In genomic region chr4:58085340-58085739, GRCm38 (mm10) we compare ENCODE assay signal across 18 mouse cellular contexts.
A peak's percentile ranks its signal among the peaks of the same experiment; 100 is the strongest.
DNase-seq lines count a peak whose midpoint lies in the region; ATAC-seq and TF ChIP-seq lines count a peak whose summit lies in the region.
"Had no signal": no experiment of that assay in that cellular context is flagged by ENCODE, and none has a peak within 500 bp of the region (broad histone marks: within the 10 kb centered on the region; RNA-seq: fewer than 3 reads in every experiment).

No protein-coding gene starts in this region.

- DNase-seq in kidney, adult 2 months: no peak
- no peak for DNase-seq in kidney, postnatal 4 days
- DNase-seq in midbrain, postnatal 0 days (ENCODE audit: low spot score): no peak
- no peak for DNase-seq in midbrain, embryonic 10.5 days (ENCODE audit: low spot score)
- peak; percentile 43 for DNase-seq in R1 (ENCODE audit: low read depth, low spot score)
- no peak for DNase-seq in stomach, postnatal 0 days (ENCODE audit: low spot score)
- no peak for DNase-seq in frontal cortex, postnatal 36 days (ENCODE audit: low spot score in 2 of 2)
- DNase-seq: adrenal gland, postnatal 25 days; cerebellum, postnatal 36 days; gastrocnemius, postnatal 36 days; kidney, postnatal 25 days; left cerebral cortex, postnatal 4 days had no signal

- no peak overlapping the region for H3K4me2 ChIP-seq in midbrain, postnatal 0 days (ENCODE audit: low read depth, low read length, poor library complexity, severe bottlenecking)
- no peak overlapping the region for H3K4me2 ChIP-seq in stomach, postnatal 0 days (replicated peaks; ENCODE audit: low read depth)
- H3K4me2 ChIP-seq: embryonic facial prominence, embryonic 12.5 days; heart, embryonic 13.5 days; neural tube, embryonic 13.5 days had no signal

- H3K4me3 ChIP-seq in kidney, adult 2 months (ENCODE audit: insufficient read depth, low read depth, low read length): no peak overlapping the region
- H3K4me3 ChIP-seq in midbrain, postnatal 0 days (ENCODE audit: low read depth, low read length): no peak overlapping the region
- no peak overlapping the region for H3K4me3 ChIP-seq in midbrain, embryonic 10.5 days
- H3K4me3 ChIP-seq in stomach, postnatal 0 days (ENCODE audit: low read depth, low read length): no peak overlapping the region
- H3K4me3 ChIP-seq: embryonic facial prominence, embryonic 12.5 days; heart, embryonic 13.5 days; neural tube, embryonic 13.5 days had no signal

- no peaks in the 10 kb centered on the region for H3K27me3 ChIP-seq in kidney, adult 2 months (replicated peaks; ENCODE audit: control insufficient read depth, insufficient read depth, low read length)
- no peaks in the 10 kb centered on the region for H3K27me3 ChIP-seq in midbrain, postnatal 0 days (ENCODE audit: insufficient read depth, low read length)
- no peaks in the 10 kb centered on the region for H3K27me3 ChIP-seq in midbrain, embryonic 10.5 days (ENCODE audit: low read depth, poor library complexity, severe bottlenecking)
- no peaks in the 10 kb centered on the region for H3K27me3 ChIP-seq in stomach, postnatal 0 days (ENCODE audit: control insufficient read depth, insufficient read depth, low read length)
- H3K27me3 ChIP-seq: embryonic facial prominence, embryonic 12.5 days; heart, embryonic 13.5 days; megakaryocyte, embryonic 14.5 days; neural tube, embryonic 13.5 days had no signal

- H3K9me3 ChIP-seq in midbrain, postnatal 0 days (ENCODE audit: low read length): no peaks in the 10 kb centered on the region
- no peaks in the 10 kb centered on the region for H3K9me3 ChIP-seq in midbrain, embryonic 10.5 days (replicated peaks)
- H3K9me3 ChIP-seq in stomach, postnatal 0 days (ENCODE audit: control insufficient read depth, low read length): no peaks in the 10 kb centered on the region
- H3K9me3 ChIP-seq: embryonic facial prominence, embryonic 12.5 days; heart, embryonic 13.5 days; megakaryocyte, embryonic 14.5 days; neural tube, embryonic 13.5 days had no signal

- WGBS in kidney, adult 2 months: 88% methylated on average over 3 of the region's 3 CpGs
- WGBS in midbrain, postnatal 0 days: 81% methylated on average over 3 of the region's 3 CpGs
- WGBS in midbrain, embryonic 10.5 days: 84% methylated on average over 3 of the region's 3 CpGs
- 80% methylated on average over 3 of the region's 3 CpGs for WGBS in stomach, postnatal 0 days

- no peak overlapping the region for H3K27ac ChIP-seq in kidney, adult 2 months (ENCODE audit: insufficient read depth, low read depth, low read length)
- H3K27ac ChIP-seq in midbrain, postnatal 0 days (ENCODE audit: low read depth, low read length): no peak overlapping the region
- H3K27ac ChIP-seq in midbrain, embryonic 10.5 days (replicated peaks): no peak overlapping the region
- H3K27ac ChIP-seq in stomach, postnatal 0 days (replicated peaks): no peak overlapping the region
- H3K27ac ChIP-seq: embryonic facial prominence, embryonic 12.5 days; heart, embryonic 13.5 days; neural tube, embryonic 13.5 days had no signal

- no peak overlapping the region for H3K9ac ChIP-seq in midbrain, postnatal 0 days (replicated peaks; ENCODE audit: low read length, poor library complexity, severe bottlenecking)
- no peak overlapping the region for H3K9ac ChIP-seq in stomach, postnatal 0 days (ENCODE audit: low read length)
- H3K9ac ChIP-seq: embryonic facial prominence, embryonic 12.5 days; heart, embryonic 13.5 days; neural tube, embryonic 13.5 days had no signal

- no peaks in the 10 kb centered on the region for H3K4me1 ChIP-seq in kidney, adult 2 months (ENCODE audit: control insufficient read depth, insufficient read depth, low read length)
- no peaks in the 10 kb centered on the region for H3K4me1 ChIP-seq in midbrain, postnatal 0 days (ENCODE audit: insufficient read depth, low read length)
- H3K4me1 ChIP-seq in midbrain, embryonic 10.5 days: no peaks in the 10 kb centered on the region
- H3K4me1 ChIP-seq in stomach, postnatal 0 days (replicated peaks; ENCODE audit: control insufficient read depth, insufficient read depth): no peaks in the 10 kb centered on the region
- H3K4me1 ChIP-seq: embryonic facial prominence, embryonic 12.5 days; neural tube, embryonic 13.5 days had no signal

- TF ChIP-seq EP300 in stomach, postnatal 0 days (optimal IDR thresholded peaks at IDR 0.05): no peak

- TF ChIP-seq CTCF in kidney, adult 2 months (conservative IDR thresholded peaks at IDR 0.05; ENCODE audit: insufficient read depth, insufficient read length, low read depth, low read length): peak; percentile 41; the same call in 1 of the 2 replicates
- TF ChIP-seq CTCF in midbrain, postnatal 0 days (IDR thresholded peaks at IDR 0.05): peak; percentile 38
- TF ChIP-seq CTCF in stomach, postnatal 0 days (IDR thresholded peaks at IDR 0.05; ENCODE audit: low read depth): peak; percentile 59

- TF ChIP-seq POLR2A in kidney, adult 2 months (IDR thresholded peaks at IDR 0.05; ENCODE audit: low read depth, low read length): no peak

- no peak for ATAC-seq in midbrain, postnatal 0 days (ENCODE audit: low FRiP score)
- no peak for ATAC-seq in stomach, postnatal 0 days (ENCODE audit: low FRiP score, low TSS enrichment)
- ATAC-seq: intestine, embryonic 16.5 days had no signal

- no peaks in the 10 kb centered on the region for H3K36me3 ChIP-seq in kidney, adult 2 months (ENCODE audit: control insufficient read depth, insufficient read depth, low read length)
- no peaks in the 10 kb centered on the region for H3K36me3 ChIP-seq in midbrain, postnatal 0 days (ENCODE audit: insufficient read depth, low read length)
- no peaks in the 10 kb centered on the region for H3K36me3 ChIP-seq in midbrain, embryonic 10.5 days
- H3K36me3 ChIP-seq in stomach, postnatal 0 days (ENCODE audit: control insufficient read depth, insufficient read depth, low read length): no peaks in the 10 kb centered on the region
- H3K36me3 ChIP-seq: G1E; heart, embryonic 13.5 days; neural tube, embryonic 13.5 days had no signal
